Mouse (Mus musculus) neural tube, embryonic 11.5 days (tissue): ENCODE measurements around the gene Man2a1. TPM values are rescaled to one million over a fixed set of nuclear protein-coding genes. Genes with fewer than 3 reads are reported as not detected.

Experiments
- ATAC-seq: fragments of 200-750 bp; cut with Nextera tagmentation; 2 replicates; pipeline ENCODE4 v1.8.0; 2017; ENCODE audit warnings: moderate number of reproducible peaks, mild to moderate bottlenecking, moderate TSS enrichment, moderate library complexity; ENCODE audit not compliant: insufficient read depth, low FRiP score, low TSS enrichment
- DNase-seq: peaks from one replicate; pipeline ENCODE4 v3.0.0-alpha.2; 2015; ENCODE audit warnings: low spot score
- H3K27ac ChIP-seq: fragments of 300-500 bp; sonication (generic); 2 replicates; pipeline ENCODE4 v1.5.1; 2014; ENCODE audit warnings: low read depth, mild to moderate bottlenecking, low read length
- H3K27me3 ChIP-seq: fragments of 300-500 bp; sonication (generic); 2 replicates; pipeline ENCODE4 v1.6.1; 2014; ENCODE audit warnings: mild to moderate bottlenecking, low read length, mixed read lengths; ENCODE audit not compliant: control insufficient read depth, insufficient read depth
- H3K36me3 ChIP-seq: fragments of 300-500 bp; sonication (generic); 2 replicates; pipeline ENCODE4 v1.6.1; 2014; ENCODE audit warnings: mild to moderate bottlenecking, low read length, moderate library complexity, mixed read lengths; ENCODE audit not compliant: control insufficient read depth, insufficient read depth
- H3K4me1 ChIP-seq: fragments of 300-500 bp; sonication (generic); 2 replicates; pipeline ENCODE4 v1.6.1; 2014; ENCODE audit warnings: low read length, mixed read lengths; ENCODE audit not compliant: control insufficient read depth, insufficient read depth
- H3K4me2 ChIP-seq: fragments of 300-500 bp; sonication (generic); 2 replicates; pipeline ENCODE4 v1.6.1; 2014; ENCODE audit warnings: low read depth, mild to moderate bottlenecking, moderate library complexity
- H3K4me3 ChIP-seq: fragments of 300-500 bp; sonication (generic); 2 replicates; pipeline ENCODE4 v1.5.1; 2014; ENCODE audit warnings: low read depth, low read length
- H3K9ac ChIP-seq: fragments of 300-500 bp; sonication (generic); 2 replicates; pipeline ENCODE4 v1.6.1; 2014; ENCODE audit warnings: mild to moderate bottlenecking, low read length
- H3K9me3 ChIP-seq: fragments of 300-500 bp; sonication (generic); 2 replicates; pipeline ENCODE4 v1.6.1; 2016; ENCODE audit warnings: low read length; ENCODE audit not compliant: control insufficient read depth
- WGBS: fragments of 180-500 bp; shearing (Covaris S2); extraction: QIAGEN DNeasy Blood & Tissue Kit; methylation state at CpG from one replicate; pipeline ENCODE4 v1.1.7; 2014; 5-methylcytosine and 5-hydroxymethylcytosine counted together
- polyA plus RNA-seq: library from polyadenylated mRNA; unstranded; fragments of >200 nt; fragmentation: Nextera tagmentation; extraction: Ambion mirVana; gene quantifications from 2 replicates; pipeline ENCODE4 v1.2.1, GENCODE M21; 2014

The Man2a1 gene
- polyA plus RNA-seq, 1 experiment from 2014 or later, result 4.7 TPM

GRCm38 (mm10) chr17:64628796-64629195 is 28.3 kb downstream of the Man2a1 start:
- Histone ChIP-seq H3K27me3 (no peaks in the 10 kb centered on the region), H3K9ac (no peak overlapping the region), H3K4me2 (no peak overlapping the region), H3K36me3 (no peaks in the 10 kb centered on the region), H3K4me3 (no peak overlapping the region), H3K4me1 (no peaks in the 10 kb centered on the region), H3K9me3 (no peaks in the 10 kb centered on the region), H3K27ac (no peak overlapping the region)
- no peak for ATAC-seq
- no peak for DNase-seq
- WGBS, result 53% methylated on average over 5 of the region's 5 CpGs

DNA sequence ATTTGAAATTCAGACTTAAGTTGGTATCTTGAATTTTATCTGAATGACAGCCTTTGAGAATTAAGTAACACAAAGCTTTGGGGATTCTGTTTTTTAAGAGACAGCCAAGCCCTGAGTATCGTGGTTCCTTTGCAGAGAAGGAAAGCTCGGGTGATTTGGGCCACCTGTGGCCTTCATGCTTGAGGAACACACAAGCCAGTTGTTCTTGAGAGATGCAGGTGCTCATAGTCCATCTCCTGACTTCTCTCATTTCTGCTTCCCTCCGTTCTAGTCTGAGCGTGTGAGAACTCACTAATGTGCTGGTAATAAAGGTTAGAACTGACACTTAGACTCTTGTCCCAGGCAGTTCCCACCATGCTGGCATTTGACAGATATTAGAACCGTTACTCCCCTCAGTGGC is 28.9 kb downstream of the Man2a1 start:
- Histone ChIP-seq H3K27ac (no peak overlapping the region), H3K9ac (no peak overlapping the region), H3K9me3 (no peaks in the 10 kb centered on the region), H3K27me3 (no peaks in the 10 kb centered on the region), H3K4me3 (no peak overlapping the region), H3K36me3 (no peaks in the 10 kb centered on the region), H3K4me1 (no peaks in the 10 kb centered on the region), H3K4me2 (no peak overlapping the region)
- no peak for ATAC-seq
- 72% methylated on average over 5 of the region's 5 CpGs for WGBS
- DNase-seq, result no peak

- H3K36me3 ChIP-seq, result no peaks in the 10 kb centered on the region
- no peaks in the 10 kb centered on the region for H3K27me3 ChIP-seq
- H3K27ac ChIP-seq, result no peak overlapping the region
- ATAC-seq, result no peak
- DNase-seq, result no peak
- H3K4me1 ChIP-seq, result no peaks in the 10 kb centered on the region
- H3K4me2 ChIP-seq, result no peak overlapping the region
- H3K4me3 ChIP-seq, result no peak overlapping the region
- H3K9me3 ChIP-seq, result no peaks in the 10 kb centered on the region
- 91% methylated on average over 12 of the region's 12 CpGs for WGBS
- H3K9ac ChIP-seq, result no peak overlapping the region
Measured at GRCm38 (mm10) chr17:64630506-64630905, 30.0 kb downstream of the Man2a1 start.

DNA sequence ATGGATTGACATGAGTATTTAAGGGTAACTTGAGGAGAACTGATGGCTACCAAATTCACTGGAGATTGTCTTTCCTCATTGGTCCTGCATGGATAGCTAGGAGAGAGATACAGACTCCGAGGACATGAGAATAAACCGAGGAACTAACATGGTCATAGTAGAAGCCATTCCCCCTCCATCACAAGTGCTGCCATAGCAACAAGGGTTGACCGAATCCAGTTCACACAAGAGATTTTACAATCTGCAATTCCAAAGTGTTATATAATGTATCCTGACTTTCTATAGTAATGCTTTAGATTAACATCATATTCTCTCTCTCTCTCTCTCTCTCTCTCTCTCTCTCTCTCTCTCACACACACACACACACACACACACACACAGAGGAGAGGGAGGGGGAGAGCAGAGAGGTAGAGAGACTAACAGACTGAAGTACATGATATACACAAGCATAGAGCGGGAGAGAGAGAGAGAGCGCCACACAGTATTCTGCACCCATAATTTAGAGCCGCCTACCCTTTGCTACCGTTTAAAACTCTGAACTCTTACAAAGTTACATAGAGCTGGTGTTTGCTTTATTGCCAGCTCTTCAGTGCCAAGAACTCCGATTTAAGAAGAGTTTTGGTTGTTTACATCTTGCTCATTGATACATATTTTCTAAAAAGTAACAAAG is 37.5 kb downstream of the Man2a1 start:
- H3K4me1 ChIP-seq, result peaks cover 3% of the 10 kb centered on the region; the same call in 1 of the 2 replicates
- H3K9ac ChIP-seq, result no peak overlapping the region
- ATAC-seq, result no peak
- no peaks in the 10 kb centered on the region for H3K27me3 ChIP-seq
- no peak overlapping the region for H3K4me2 ChIP-seq
- H3K36me3 ChIP-seq, result no peaks in the 10 kb centered on the region
- H3K4me3 ChIP-seq, result no peak overlapping the region
- no peak overlapping the region for H3K27ac ChIP-seq
- no peaks in the 10 kb centered on the region for H3K9me3 ChIP-seq
- DNase-seq, result no peak
- WGBS, result 76% methylated on average over 8 of the region's 8 CpGs

DNA sequence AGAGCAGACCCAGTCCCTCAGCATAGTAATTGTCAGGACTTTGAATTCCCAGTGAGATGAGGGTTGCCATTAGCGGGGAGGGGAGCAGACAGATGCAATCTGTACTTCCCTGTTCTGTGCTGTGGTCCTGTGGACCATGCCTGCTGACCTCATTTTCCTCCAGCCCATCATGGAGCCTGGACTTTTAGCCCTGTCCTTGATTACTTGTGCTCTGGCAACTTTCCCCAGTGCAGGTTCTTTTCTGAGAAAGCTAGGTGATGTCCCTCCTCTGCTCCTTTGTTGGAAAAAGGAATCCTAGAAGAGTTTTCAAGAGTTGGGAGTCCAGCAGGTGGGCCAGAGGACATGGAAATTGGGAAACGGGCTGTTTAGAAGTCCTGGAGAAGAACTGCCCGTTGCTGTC is 40.8 kb downstream of the Man2a1 start:
- Histone ChIP-seq H3K27ac (no peak overlapping the region), H3K4me3 (no peak overlapping the region), H3K9me3 (no peaks in the 10 kb centered on the region), H3K4me2 (no peak overlapping the region), H3K9ac (no peak overlapping the region), H3K27me3 (no peaks in the 10 kb centered on the region), H3K4me1 (peaks cover 3% of the 10 kb centered on the region; the same call in 1 of the 2 replicates), H3K36me3 (no peaks in the 10 kb centered on the region)
- no peak for ATAC-seq
- no peak for DNase-seq
- 69% methylated on average over 3 of the region's 3 CpGs for WGBS

DNA sequence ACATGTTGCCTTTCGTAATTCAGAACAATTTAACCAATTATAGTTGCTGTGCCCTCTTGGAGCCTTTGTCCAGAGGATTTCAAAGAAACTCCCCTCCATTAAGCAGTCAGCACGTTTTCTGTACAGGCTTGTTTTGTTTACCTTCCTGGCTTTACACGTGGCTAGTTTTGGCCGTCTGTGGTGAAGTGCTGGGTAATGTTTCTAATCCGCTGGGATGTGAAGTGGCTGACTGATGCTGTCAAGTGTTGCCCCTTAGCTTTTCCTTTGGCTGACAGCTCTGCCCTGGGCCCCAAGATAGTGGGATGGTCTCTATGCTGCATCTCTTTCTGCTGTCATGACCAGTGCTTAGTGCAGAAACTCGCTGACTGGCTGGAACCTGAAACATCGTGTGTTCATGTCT is 43.1 kb downstream of the Man2a1 start:
- no peaks in the 10 kb centered on the region for H3K27me3 ChIP-seq
- ATAC-seq, result no peak

DNA sequence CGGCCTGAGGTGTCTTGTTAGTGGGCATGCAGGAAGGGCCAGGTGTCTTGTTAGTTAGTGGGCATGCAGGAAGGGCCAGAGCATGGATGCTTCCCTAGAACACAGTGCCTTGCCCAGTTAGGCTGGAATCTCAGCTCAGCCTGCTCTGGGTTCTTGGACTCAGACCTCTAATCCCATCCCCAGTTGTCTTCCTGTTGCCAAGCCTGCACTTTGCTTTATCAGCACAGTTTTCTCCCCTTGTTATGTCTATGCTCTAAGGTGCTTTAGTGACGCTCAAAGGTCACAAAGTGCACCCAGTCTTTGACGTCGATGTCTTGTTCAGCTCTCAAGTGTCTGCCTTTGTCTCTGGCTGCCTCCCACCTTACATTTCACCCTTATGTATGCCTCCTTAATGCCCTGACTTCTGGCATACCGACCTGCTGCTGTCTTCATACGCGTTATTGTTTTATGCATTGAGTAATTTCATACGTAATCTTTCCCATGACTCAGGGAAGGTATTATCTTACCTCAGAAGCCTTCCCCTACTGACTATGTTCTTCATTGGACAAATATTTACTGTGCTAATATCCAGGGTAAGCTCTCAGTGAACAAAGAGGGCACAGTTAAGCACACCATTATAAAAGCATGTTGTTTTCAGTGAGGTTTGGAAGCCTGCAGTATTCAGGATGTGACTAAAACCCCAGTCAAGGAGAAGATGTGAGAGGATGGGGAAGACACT is 44.5 kb downstream of the Man2a1 start:
- ATAC-seq (no peak), DNase-seq (no peak)
- Histone ChIP-seq H3K4me2 (no peak overlapping the region), H3K4me1 (peaks cover 3% of the 10 kb centered on the region; the same call in 1 of the 2 replicates), H3K9ac (no peak overlapping the region), H3K27ac (no peak overlapping the region), H3K27me3 (no peaks in the 10 kb centered on the region), H3K4me3 (no peak overlapping the region), H3K36me3 (no peaks in the 10 kb centered on the region), H3K9me3 (no peaks in the 10 kb centered on the region)
- WGBS, result 87% methylated on average over 8 of the region's 8 CpGs

More for the DNA sequence above, 43.1 kb downstream of the Man2a1 start:
- WGBS, result 38% methylated on average over 7 of the region's 7 CpGs
- H3K36me3 ChIP-seq, result no peaks in the 10 kb centered on the region
- H3K27ac ChIP-seq, result no peak overlapping the region
- no peak overlapping the region for H3K4me3 ChIP-seq
- H3K4me2 ChIP-seq, result no peak overlapping the region
- H3K9me3 ChIP-seq, result no peaks in the 10 kb centered on the region
- no peak overlapping the region for H3K9ac ChIP-seq
- DNase-seq, result no peak
- H3K4me1 ChIP-seq, result peaks cover 3% of the 10 kb centered on the region; the same call in 1 of the 2 replicates

- H3K4me3 ChIP-seq, result no peak overlapping the region
- 92% methylated on average over 9 of the region's 9 CpGs for WGBS
- no peaks in the 10 kb centered on the region for H3K9me3 ChIP-seq
- no peaks in the 10 kb centered on the region for H3K36me3 ChIP-seq
- no peak overlapping the region for H3K27ac ChIP-seq
- no peak overlapping the region for H3K4me2 ChIP-seq
- DNase-seq (no peak), ATAC-seq (no peak)
- H3K9ac ChIP-seq, result no peak overlapping the region
- no peaks in the 10 kb centered on the region for H3K4me1 ChIP-seq
- H3K27me3 ChIP-seq, result no peaks in the 10 kb centered on the region
Measured at GRCm38 (mm10) chr17:64647396-64647795, 46.9 kb downstream of the Man2a1 start.

DNA sequence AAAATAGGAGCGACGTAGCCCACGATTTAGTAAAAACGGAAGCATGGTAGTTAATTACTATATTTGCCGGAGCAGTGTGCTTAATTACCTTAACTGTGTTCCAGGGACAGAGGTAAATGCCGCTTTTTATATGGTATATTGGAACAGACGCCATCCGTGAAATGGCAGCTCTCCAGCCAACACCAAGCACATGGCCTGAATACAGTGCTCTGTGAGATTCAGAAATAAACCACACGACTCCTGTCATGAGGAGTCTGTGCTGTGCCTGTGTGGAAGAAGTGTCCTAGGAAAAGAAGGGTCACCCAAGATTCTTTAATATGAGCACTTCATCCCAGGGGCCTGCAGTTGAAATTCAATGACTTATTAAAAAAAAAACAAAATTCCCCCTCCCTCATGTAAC is 50.2 kb downstream of the Man2a1 start:
- ATAC-seq, result no peak
- H3K27ac ChIP-seq, result no peak overlapping the region
- no peaks in the 10 kb centered on the region for H3K36me3 ChIP-seq
- H3K27me3 ChIP-seq, result no peaks in the 10 kb centered on the region
- WGBS, result 95% methylated on average over 9 of the region's 9 CpGs
- H3K4me3 ChIP-seq, result no peak overlapping the region
- H3K9ac ChIP-seq, result no peak overlapping the region
- H3K4me2 ChIP-seq, result no peak overlapping the region
- DNase-seq, result no peak
- no peaks in the 10 kb centered on the region for H3K4me1 ChIP-seq
- H3K9me3 ChIP-seq, result no peaks in the 10 kb centered on the region
